Mouse (Mus musculus): ENCODE measurements around the gene Fbxl16. TPM values are rescaled to one million over a fixed set of nuclear protein-coding genes. Genes with fewer than 3 reads are reported as not detected.
A peak's percentile ranks its signal among the peaks of the same experiment; 100 is the strongest.

The Fbxl16 gene
- polyA plus RNA-seq, 1 experiment: 4.7 TPM

DNA sequence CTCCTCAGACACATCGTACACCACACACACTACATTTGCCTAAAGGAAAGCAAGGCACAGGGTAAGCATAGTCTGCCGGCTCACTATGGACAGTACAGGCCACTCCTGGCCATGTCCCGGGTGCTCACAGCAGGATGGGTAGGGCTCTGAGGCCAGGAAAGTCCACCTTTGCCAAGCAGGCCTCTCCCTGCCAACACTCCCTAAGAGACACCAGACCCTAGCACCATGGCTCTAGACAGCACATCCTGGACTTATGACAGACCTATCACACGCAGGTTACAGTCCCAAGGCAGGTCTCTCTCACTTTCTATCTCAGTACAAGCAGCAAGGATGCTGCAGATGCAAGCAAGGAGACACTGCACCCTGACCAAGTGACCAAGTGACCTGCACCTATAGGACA is 34.2 kb downstream of the Fbxl16 start:
- Histone ChIP-seq H3K9me3 (replicated peaks; ENCODE audit: control insufficient read depth, insufficient read depth, low read length, poor library complexity, severe bottlenecking) (no peaks in the 10 kb centered on the region), H3K27me3 (ENCODE audit: control insufficient read depth, insufficient read depth, low read length, poor library complexity, severe bottlenecking) (no peaks in the 10 kb centered on the region), H3K4me1 (ENCODE audit: control insufficient read depth, insufficient read depth, low read length) (no peaks in the 10 kb centered on the region), H3K36me3 (ENCODE audit: control insufficient read depth, insufficient read depth, low read length, poor library complexity, severe bottlenecking) (peaks cover 20% of the 10 kb centered on the region), H3K27ac (ENCODE audit: insufficient read depth, low read length) (no peak overlapping the region), H3K9ac (ENCODE audit: low read depth, poor library complexity, severe bottlenecking) (peak overlapping the region; percentile 88), H3K4me3 (ENCODE audit: low read depth, low read length) (0 out of 2 replicates have a peak overlapping the region, but pooled peaks have one; percentile 84)
- TF ChIP-seq CTCF (IDR thresholded peaks at IDR 0.05; ENCODE audit: low read depth, low read length) (no peak), POLR2A (IDR thresholded peaks at IDR 0.05; ENCODE audit: insufficient read depth, low read length) (no peak), EP300 (IDR thresholded peaks at IDR 0.05; ENCODE audit: insufficient read depth, low read depth, low read length) (no peak)

- Histone ChIP-seq H3K4me1 (ENCODE audit: control insufficient read depth, insufficient read depth, low read length) (no peaks in the 10 kb centered on the region), H3K9me3 (replicated peaks; ENCODE audit: control insufficient read depth, insufficient read depth, low read length, poor library complexity, severe bottlenecking) (no peaks in the 10 kb centered on the region), H3K27ac (ENCODE audit: insufficient read depth, low read length) (no peak overlapping the region), H3K9ac (ENCODE audit: low read depth, poor library complexity, severe bottlenecking) (peak overlapping the region; percentile 88), H3K27me3 (ENCODE audit: control insufficient read depth, insufficient read depth, low read length, poor library complexity, severe bottlenecking) (no peaks in the 10 kb centered on the region), H3K36me3 (ENCODE audit: control insufficient read depth, insufficient read depth, low read length, poor library complexity, severe bottlenecking) (peaks cover 20% of the 10 kb centered on the region), H3K4me3 (ENCODE audit: low read depth, low read length) (peak overlapping the region; percentile 84)
- TF ChIP-seq CTCF (IDR thresholded peaks at IDR 0.05; ENCODE audit: low read depth, low read length) (no peak), EP300 (IDR thresholded peaks at IDR 0.05; ENCODE audit: insufficient read depth, low read depth, low read length) (no peak), POLR2A (IDR thresholded peaks at IDR 0.05; ENCODE audit: insufficient read depth, low read length) (no peak)
Measured at GRCm38 (mm10) chr17:25843636-25844395, 34.9 kb downstream of the Fbxl16 start.

DNA sequence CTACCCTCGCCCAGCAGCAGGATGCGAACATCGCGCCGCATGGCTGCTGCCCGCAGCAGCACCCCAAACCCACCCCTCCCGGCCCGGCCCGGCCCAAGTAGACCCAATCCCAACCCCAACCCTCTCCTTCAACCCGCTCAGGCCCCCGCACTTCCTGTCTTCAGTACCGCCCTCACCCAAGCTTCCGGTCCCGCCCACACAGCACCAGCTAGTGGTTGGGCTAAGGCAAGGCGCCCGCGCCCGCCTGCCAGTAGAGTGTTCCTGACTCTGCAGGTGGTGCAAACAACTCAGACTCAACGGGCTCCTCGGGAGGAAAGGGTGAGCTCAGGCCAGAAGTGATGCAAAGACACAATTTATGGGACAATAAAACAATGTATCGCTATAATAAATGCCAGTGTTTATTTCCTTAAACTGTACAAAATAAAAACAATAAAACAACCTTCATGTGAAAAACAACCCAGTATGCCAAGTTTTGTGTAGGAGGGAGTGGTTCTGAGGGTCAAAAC is 35.6 kb downstream of the Fbxl16 start, which contains the start of gene Rhot2:
Gene Rhot2 (minus strand): TSS at position 456 of the 506 bp plus-strand sequence.
- Histone ChIP-seq H3K27me3 (ENCODE audit: control insufficient read depth, insufficient read depth, low read length, poor library complexity, severe bottlenecking) (no peaks in the 10 kb centered on the region), H3K27ac (ENCODE audit: insufficient read depth, low read length) (no peak within 1 kb of the TSS), H3K9me3 (replicated peaks; ENCODE audit: control insufficient read depth, insufficient read depth, low read length, poor library complexity, severe bottlenecking) (no peaks in the 10 kb centered on the region), H3K4me3 (ENCODE audit: low read depth, low read length) (peak within 1 kb of the TSS; percentile 84), H3K9ac (ENCODE audit: low read depth, poor library complexity, severe bottlenecking) (peak within 1 kb of the TSS; percentile 88), H3K36me3 (ENCODE audit: control insufficient read depth, insufficient read depth, low read length, poor library complexity, severe bottlenecking) (peaks cover 17% of the 10 kb centered on the region), H3K4me1 (ENCODE audit: control insufficient read depth, insufficient read depth, low read length) (no peaks in the 10 kb centered on the region)
- TF ChIP-seq CTCF (IDR thresholded peaks at IDR 0.05; ENCODE audit: low read depth, low read length): no peak
- TF ChIP-seq EP300 (IDR thresholded peaks at IDR 0.05; ENCODE audit: insufficient read depth, low read depth, low read length): no peak
- TF ChIP-seq POLR2A (IDR thresholded peaks at IDR 0.05; ENCODE audit: insufficient read depth, low read length): no peak

DNA sequence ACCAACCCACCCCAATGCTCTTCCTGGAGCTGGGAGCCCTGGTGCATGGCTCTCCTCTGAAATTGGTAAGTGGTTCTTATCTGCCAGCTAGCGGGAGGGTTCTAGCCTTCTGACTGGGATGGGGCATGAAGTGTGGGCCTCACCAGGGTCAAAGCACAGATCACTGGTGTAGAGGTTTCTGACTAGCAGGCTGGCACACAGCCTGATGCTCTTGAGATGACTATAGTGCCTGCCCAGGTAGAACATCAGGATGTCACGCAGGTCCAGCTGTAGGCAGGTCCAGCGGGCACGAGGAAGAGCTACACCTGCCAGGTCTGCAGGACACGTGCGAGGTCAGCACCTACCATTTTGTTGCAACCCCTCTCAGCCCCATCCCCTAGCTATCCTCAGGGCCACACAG is 51.3 kb downstream of the Fbxl16 start:
- Histone ChIP-seq H3K36me3 (ENCODE audit: control insufficient read depth, insufficient read depth, low read length, poor library complexity, severe bottlenecking) (no peaks in the 10 kb centered on the region), H3K27me3 (ENCODE audit: control insufficient read depth, insufficient read depth, low read length, poor library complexity, severe bottlenecking) (no peaks in the 10 kb centered on the region), H3K4me3 (ENCODE audit: low read depth, low read length) (no peak overlapping the region), H3K27ac (ENCODE audit: insufficient read depth, low read length) (no peak overlapping the region), H3K9me3 (replicated peaks; ENCODE audit: control insufficient read depth, insufficient read depth, low read length, poor library complexity, severe bottlenecking) (no peaks in the 10 kb centered on the region), H3K9ac (ENCODE audit: low read depth, poor library complexity, severe bottlenecking) (no peak overlapping the region; the same call in 1 of the 2 replicates), H3K4me1 (ENCODE audit: control insufficient read depth, insufficient read depth, low read length) (peaks cover 3% of the 10 kb centered on the region)
- no peak for TF ChIP-seq POLR2A (IDR thresholded peaks at IDR 0.05; ENCODE audit: insufficient read depth, low read length)

GRCm38 (mm10) chr17:25860832-25861703 is 52.2 kb downstream of the Fbxl16 start, which contains the start of gene Wdr90:
Wdr90 (minus strand) TSS chr17:25861501.
- H3K4me3 ChIP-seq (ENCODE audit: low read depth, low read length): peak within 1 kb of the TSS; percentile 83
- TF ChIP-seq POLR2A (IDR thresholded peaks at IDR 0.05; ENCODE audit: insufficient read depth, low read length): peak; percentile 33
- no peak for TF ChIP-seq CTCF (IDR thresholded peaks at IDR 0.05; ENCODE audit: low read depth, low read length)
- TF ChIP-seq EP300 (IDR thresholded peaks at IDR 0.05; ENCODE audit: insufficient read depth, low read depth, low read length): 0 out of 2 replicates have a peak, but pooled peaks have one; percentile 60
- H3K9ac ChIP-seq (ENCODE audit: low read depth, poor library complexity, severe bottlenecking): peak within 1 kb of the TSS; percentile 66
- no peaks in the 10 kb centered on the region for H3K9me3 ChIP-seq (replicated peaks; ENCODE audit: control insufficient read depth, insufficient read depth, low read length, poor library complexity, severe bottlenecking)
- peaks cover 3% of the 10 kb centered on the region for H3K4me1 ChIP-seq (ENCODE audit: control insufficient read depth, insufficient read depth, low read length)
- H3K27me3 ChIP-seq (ENCODE audit: control insufficient read depth, insufficient read depth, low read length, poor library complexity, severe bottlenecking): no peaks in the 10 kb centered on the region
- no peak within 1 kb of the TSS for H3K27ac ChIP-seq (ENCODE audit: insufficient read depth, low read length)
- no peaks in the 10 kb centered on the region for H3K36me3 ChIP-seq (ENCODE audit: control insufficient read depth, insufficient read depth, low read length, poor library complexity, severe bottlenecking)
